Mouse (Mus musculus) lung, postnatal 14 days (tissue): Measurements from ENCODE around the gene Slc9a8.
A peak's percentile ranks its signal among the peaks of the same experiment; 100 is the strongest.

Experiments
- DNase-seq: peaks from one replicate; pipeline ENCODE4 v3.0.0; 2021

Slc9a8 gene

GRCm38 (mm10) chr2:167417048-167417447, 4.5 kb upstream of the Slc9a8 start:
- DNase-seq: no peak

- DNase-seq: peak; percentile 86
Measured at GRCm38 (mm10) chr2:167417694-167418093, 3.8 kb upstream of the Slc9a8 start.

GRCm38 (mm10) chr2:167419204-167419603, 2.3 kb upstream of the Slc9a8 start:
- DNase-seq: peak; percentile 84

GRCm38 (mm10) chr2:167420811-167421241, 686 bp upstream of the Slc9a8 start:
- no peak for DNase-seq

GRCm38 (mm10) chr2:167422150-167422470, 598 bp downstream of the Slc9a8 start:
- no peak for DNase-seq

- no peak for DNase-seq
Measured at GRCm38 (mm10) chr2:167423031-167423611, 1.6 kb downstream of the Slc9a8 start.

- no peak for DNase-seq
Measured at GRCm38 (mm10) chr2:167424040-167424439, 2.5 kb downstream of the Slc9a8 start.

- no peak for DNase-seq
Measured at GRCm38 (mm10) chr2:167424516-167424915, 3.0 kb downstream of the Slc9a8 start.

GRCm38 (mm10) chr2:167425407-167425806, 3.9 kb downstream of the Slc9a8 start:
- no peak for DNase-seq

GRCm38 (mm10) chr2:167429596-167429995, 8.1 kb downstream of the Slc9a8 start:
- no peak for DNase-seq

- DNase-seq: no peak
Measured at GRCm38 (mm10) chr2:167430737-167431417, 9.4 kb downstream of the Slc9a8 start.

- no peak for DNase-seq
Measured at GRCm38 (mm10) chr2:167431418-167431776, 9.9 kb downstream of the Slc9a8 start.

- DNase-seq: no peak
Measured at GRCm38 (mm10) chr2:167434570-167434969, 13.1 kb downstream of the Slc9a8 start.

- no peak for DNase-seq
Measured at GRCm38 (mm10) chr2:167435631-167436030, 14.1 kb downstream of the Slc9a8 start.

- DNase-seq: no peak
Measured at GRCm38 (mm10) chr2:167436371-167436770, 14.9 kb downstream of the Slc9a8 start.

- DNase-seq: peak; percentile 29
Measured at GRCm38 (mm10) chr2:167439422-167439821, 17.9 kb downstream of the Slc9a8 start.

- no peak for DNase-seq
Measured at GRCm38 (mm10) chr2:167443411-167444193, 22.1 kb downstream of the Slc9a8 start.

- DNase-seq: no peak
Measured at GRCm38 (mm10) chr2:167445911-167446780, 24.6 kb downstream of the Slc9a8 start.

GRCm38 (mm10) chr2:167447207-167447606, 25.7 kb downstream of the Slc9a8 start:
- no peak for DNase-seq

GRCm38 (mm10) chr2:167447629-167448028, 26.1 kb downstream of the Slc9a8 start:
- DNase-seq: no peak

- no peak for DNase-seq
Measured at GRCm38 (mm10) chr2:167449331-167450275, 28.1 kb downstream of the Slc9a8 start.

GRCm38 (mm10) chr2:167450647-167451046, 29.1 kb downstream of the Slc9a8 start:
- no peak for DNase-seq
